Mouse (Mus musculus) ovary, adult 10 weeks (tissue): ENCODE measurements around the gene Nfkb1. TPM values are rescaled to one million over a fixed set of nuclear protein-coding genes. Genes with fewer than 3 reads are reported as not detected.

Source experiments
- polyA plus RNA-seq: library from polyadenylated mRNA; stranded (reverse); fragments of 350-450 nt; fragmentation: Illumina TruSeq; extraction: RNeasy Lipid Tissue Mini Kit (QIAGEN cat#74804); gene quantifications from one replicate; pipeline ENCODE4 v1.2.3, GENCODE M21; 2014

The Nfkb1 gene
- 19.0 TPM for polyA plus RNA-seq

DNA sequence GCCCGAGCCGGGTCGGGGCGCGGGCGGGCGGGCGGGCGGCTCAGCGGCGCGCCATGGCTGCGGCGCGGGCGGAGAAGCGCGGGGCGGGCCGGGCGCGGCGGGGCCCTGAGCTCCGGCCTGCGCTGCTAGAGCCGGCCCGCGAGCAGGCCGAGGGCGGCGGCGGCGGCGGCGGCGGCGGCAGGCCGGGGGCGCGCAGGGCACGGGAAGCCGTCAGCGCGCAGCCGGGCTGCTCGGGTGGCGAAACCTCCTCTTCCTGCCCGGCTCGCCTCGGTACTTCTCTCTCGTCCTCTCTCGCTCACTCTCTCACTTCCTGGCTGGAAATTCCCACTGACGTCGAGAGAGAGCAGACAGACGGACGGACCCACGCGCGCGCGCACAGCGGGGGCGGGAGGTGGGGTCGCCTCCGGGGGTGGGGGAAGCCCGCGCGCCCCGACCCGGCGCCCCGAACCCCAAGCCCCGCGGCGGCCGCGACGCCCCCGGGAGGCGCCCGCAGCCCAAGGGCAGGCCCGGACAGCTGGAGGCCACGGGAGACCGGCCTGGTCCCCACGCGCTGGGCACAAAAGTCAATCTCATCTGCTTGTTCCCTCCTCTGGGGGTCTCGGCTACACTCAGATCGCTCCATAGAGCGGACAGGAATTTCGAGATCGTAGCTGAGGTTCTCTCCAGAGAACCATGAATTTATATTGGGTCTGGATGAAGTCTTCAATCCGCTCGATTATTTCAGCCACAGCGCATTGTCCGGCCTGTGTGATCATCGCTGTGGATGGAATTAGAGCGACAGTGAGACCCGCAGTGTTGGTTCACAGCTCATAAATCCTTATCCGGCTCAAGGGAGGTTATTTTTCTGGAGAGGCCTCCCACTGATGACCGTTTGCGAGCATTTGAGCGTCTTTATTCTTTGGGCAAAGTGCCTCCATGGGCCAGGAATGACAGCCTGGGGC is at the start of gene Nfkb1:
Gene Nfkb1 (minus strand): TSS at position 357 of the 941 bp plus-strand sequence.

Other genes starting within 250 kb of the Nfkb1 start
- gene Manba, start 205.9 kb downstream of the Nfkb1 start, polyA plus RNA-seq, result 22.8 TPM
- gene Slc39a8, start 133.7 kb upstream of the Nfkb1 start, polyA plus RNA-seq, result 15.2 TPM